Mouse (Mus musculus) testis, adult 2 months (tissue): Measurements from ENCODE around the gene C87436.

Experiments used
- CTCF ChIP-seq: fragments of 200-500 bp; IDR thresholded peaks from 2 replicates; pipeline ENCODE4 v1.5.1; 2012; ENCODE audit warnings: low read depth, mild to moderate bottlenecking, inconsistent platforms, low read length, moderate library complexity; ENCODE audit not compliant: control insufficient read depth, insufficient read depth, insufficient replicate concordance
- POLR2A ChIP-seq: fragments of 200-500 bp; IDR thresholded peaks from 2 replicates; pipeline ENCODE4 v1.6.1; 2012; ENCODE audit warnings: low read depth, mild to moderate bottlenecking, inconsistent platforms, low read length, moderate library complexity; ENCODE audit not compliant: control insufficient read depth

DNA sequence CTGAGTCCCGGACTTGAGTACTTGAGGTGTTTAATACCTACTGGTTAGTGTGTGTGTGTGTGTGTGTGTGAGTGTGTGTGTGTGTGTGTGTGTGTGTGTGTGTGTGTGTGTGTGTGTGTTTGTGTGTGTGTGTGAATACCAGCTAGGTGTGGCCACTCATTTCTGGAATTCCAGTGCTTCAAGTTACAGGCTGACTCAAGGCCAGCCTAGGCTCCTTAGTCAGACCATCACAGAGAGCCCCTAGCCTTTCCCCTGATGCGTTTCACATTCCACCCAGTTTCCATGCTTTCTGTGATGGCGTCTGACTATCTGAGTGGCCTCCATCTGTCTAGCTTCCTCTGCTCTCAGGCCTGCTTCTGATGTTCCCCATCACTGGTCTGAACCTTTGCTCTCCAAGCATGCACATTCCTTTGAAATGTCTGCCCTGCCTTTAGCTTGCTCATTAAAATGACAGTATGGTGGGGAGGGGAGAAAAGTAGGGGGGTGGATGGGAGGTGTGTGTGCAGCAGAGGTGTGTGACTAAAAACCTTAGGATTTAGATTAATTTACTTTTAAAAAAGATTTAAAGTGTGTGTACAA lies 81.7 kb downstream of the C87436 start:
- TF ChIP-seq POLR2A: no peak
- TF ChIP-seq CTCF: no peak
